8 mouse cellular contexts compared by ENCODE assay signal in the genomic region with DNA sequence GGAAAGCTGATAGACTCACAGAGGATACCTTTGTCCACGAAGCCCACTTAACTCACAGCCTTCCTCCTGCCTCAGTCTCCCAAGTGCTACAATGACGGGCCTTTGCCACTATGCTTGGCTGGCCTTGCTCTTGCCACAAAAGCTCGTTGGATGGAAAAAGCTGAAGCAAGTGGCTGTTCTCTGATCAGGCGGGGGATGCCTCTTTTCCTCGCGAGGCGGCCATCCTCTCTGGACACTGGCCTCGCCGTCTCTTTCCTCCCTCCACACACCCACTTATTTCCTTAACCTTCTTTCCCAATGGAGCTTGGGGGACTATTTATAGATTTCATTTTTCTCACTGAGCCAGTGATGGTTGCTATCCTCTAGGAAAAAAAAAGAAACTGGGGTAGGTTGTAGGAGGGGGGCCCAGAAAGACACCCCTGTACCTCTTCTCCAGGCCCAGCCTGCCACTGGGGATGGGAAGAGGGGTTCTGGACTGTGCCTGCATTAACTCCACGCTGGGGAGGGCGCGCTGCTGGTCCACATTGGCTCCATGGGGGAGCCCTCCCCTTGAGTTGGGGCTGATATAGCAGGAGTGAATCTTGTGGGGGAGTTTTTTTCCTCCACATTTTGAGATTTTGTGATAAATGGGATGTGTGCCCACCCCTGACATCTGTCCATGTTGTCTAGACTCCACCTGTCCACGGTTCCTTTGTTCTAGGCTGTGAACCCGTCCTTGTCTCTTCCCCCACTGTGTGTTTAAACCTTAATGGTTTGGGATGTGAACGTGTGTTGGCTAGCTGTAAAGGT. TPM values are rescaled to one million over a fixed set of nuclear protein-coding genes. Genes with fewer than 3 reads are reported as not detected.
DNase-seq lines count a peak whose midpoint lies in the region; ATAC-seq and TF ChIP-seq lines count a peak whose summit lies in the region.

No protein-coding gene starts in this region.

- no peak overlapping the region for H3ac ChIP-seq in myocyte (ENCODE audit: control insufficient read depth, insufficient read length)

- no peak for TF ChIP-seq CTCF in left cerebral cortex, adult 2 months (IDR thresholded peaks at IDR 0.05)

- H3K4me3 ChIP-seq in left cerebral cortex, adult 2 months = no peak overlapping the region
- no peak overlapping the region for H3K4me3 ChIP-seq in embryonic facial prominence, embryonic 15.5 days (replicated peaks)
- H3K4me3 ChIP-seq in hindbrain, embryonic 16.5 days (ENCODE audit: low read length) = no peak overlapping the region
- H3K4me3 ChIP-seq in myocyte = no peak overlapping the region

- H3K4me2 ChIP-seq in embryonic facial prominence, embryonic 15.5 days (replicated peaks) = no peak overlapping the region
- no peak overlapping the region for H3K4me2 ChIP-seq in hindbrain, embryonic 16.5 days (ENCODE audit: low read length)
- H3K4me2 ChIP-seq in myocyte (ENCODE audit: low read depth) = peak overlapping the region; percentile 13

- peaks cover 95% of the 10 kb centered on the region for H3K4me1 ChIP-seq in embryonic facial prominence, embryonic 15.5 days
- peaks cover 63% of the 10 kb centered on the region for H3K4me1 ChIP-seq in hindbrain, embryonic 16.5 days (ENCODE audit: control insufficient read depth, insufficient read depth, low read depth, low read length)

- TF ChIP-seq POLR2A in myocyte (IDR thresholded peaks at IDR 0.05; ENCODE audit: insufficient read length, low read depth) = peak; percentile 8

- H3K9me3 ChIP-seq in embryonic facial prominence, embryonic 15.5 days (replicated peaks) = no peaks in the 10 kb centered on the region
- H3K9me3 ChIP-seq in hindbrain, embryonic 16.5 days (ENCODE audit: control insufficient read depth, low read length) = no peaks in the 10 kb centered on the region

- peaks cover 54% of the 10 kb centered on the region for H3K36me3 ChIP-seq in embryonic facial prominence, embryonic 15.5 days
- peaks cover 40% of the 10 kb centered on the region for H3K36me3 ChIP-seq in hindbrain, embryonic 16.5 days (ENCODE audit: control insufficient read depth, insufficient read depth, low read length)
- H3K36me3 ChIP-seq in myocyte (ENCODE audit: control insufficient read depth, insufficient read depth) = peaks cover 39% of the 10 kb centered on the region

- H3K27me3 ChIP-seq in embryonic facial prominence, embryonic 15.5 days = no peaks in the 10 kb centered on the region
- no peaks in the 10 kb centered on the region for H3K27me3 ChIP-seq in hindbrain, embryonic 16.5 days (replicated peaks; ENCODE audit: control insufficient read depth, insufficient read depth, low read length)
- H3K27me3 ChIP-seq in myocyte (ENCODE audit: control insufficient read depth, insufficient read depth, insufficient read length) = no peaks in the 10 kb centered on the region

- no peak overlapping the region for H3K9ac ChIP-seq in embryonic facial prominence, embryonic 15.5 days
- peak overlapping the region; percentile 38 for H3K9ac ChIP-seq in hindbrain, embryonic 16.5 days (ENCODE audit: low read depth, low read length)

- WGBS in embryonic facial prominence, embryonic 15.5 days = 58% methylated on average over 15 of the region's 15 CpGs
- WGBS in hindbrain, embryonic 16.5 days = 50% methylated on average over 15 of the region's 15 CpGs

- peaks cover 30% of the 10 kb centered on the region for H3K79me2 ChIP-seq in myocyte (ENCODE audit: control insufficient read depth, insufficient read depth)

- DNase-seq in left cerebral cortex, adult 2 months (ENCODE audit: extremely low spot score in 1 of 2, low spot score in 2 of 2) = no peak
- DNase-seq in left cerebral cortex, postnatal 4 days = no peak
- no peak for DNase-seq in retina, postnatal 1 day
- DNase-seq in left cerebral cortex, adult 11 months (ENCODE audit: low spot score) = no peak

- ATAC-seq in embryonic facial prominence, embryonic 15.5 days (ENCODE audit: insufficient number of reproducible peaks, low FRiP score, low TSS enrichment, low read depth) = no peak
- ATAC-seq in hindbrain, embryonic 16.5 days = no peak
- ATAC-seq in monocyte, adult 5-6 weeks (replicated peaks; ENCODE audit: insufficient number of reproducible peaks, low FRiP score, low TSS enrichment, poor library complexity, severe bottlenecking) = no peak

- intact Hi-C loops in left cerebral cortex, adult 2 months (cut with DNase I) = no loop called here
- intact Hi-C loops in left cerebral cortex, postnatal 4 days (cut with DNase I) = no loop called here

- H3K27ac ChIP-seq in left cerebral cortex, adult 2 months = peak overlapping the region; percentile 97
- peak overlapping the region; percentile 98 for H3K27ac ChIP-seq in embryonic facial prominence, embryonic 15.5 days (replicated peaks)
- peak overlapping the region; percentile 91 for H3K27ac ChIP-seq in hindbrain, embryonic 16.5 days (ENCODE audit: low read depth, low read length)

TF ChIP-seq in myocyte, 11 proteins besides CTCF, POLR2A, EP300 and RAD21:
- TF ChIP-seq MAX (IDR thresholded peaks at IDR 0.05; ENCODE audit: low read depth) (no peak), E2F4 (IDR thresholded peaks at IDR 0.05; ENCODE audit: insufficient read depth) (no peak), MYOG (IDR thresholded peaks at IDR 0.05; ENCODE audit: control insufficient read depth in 1 of 3, insufficient read depth in 1 of 3, insufficient read length in 2 of 3, low read depth in 2 of 3) (peak in 1 of 3 experiments; percentile 3), SRF (IDR thresholded peaks at IDR 0.05; ENCODE audit: control insufficient read depth, insufficient read length, low read depth) (no peak), POLR2AphosphoS2 (IDR thresholded peaks at IDR 0.05; ENCODE audit: insufficient read length, low read depth) (peak; percentile 70), MYOD1 (IDR thresholded peaks at IDR 0.05; ENCODE audit: control insufficient read depth in 1 of 3, insufficient read length in 2 of 3, low read depth in 2 of 3) (peak in 2 of 3 experiments; percentile 24 to 27), REST (IDR thresholded peaks at IDR 0.05; ENCODE audit: insufficient read depth, insufficient read length) (no peak)

RNA-seq across cellular contexts. Expression of a gene that starts 8.4 kb away (rescaled TPM):
- 10 to 100 TPM; 75.8 to 93.0 TPM for total RNA-seq in left cerebral cortex, adult 2 months (2021)
- total RNA-seq in left cerebral cortex, postnatal 4 days (2021) = 100 to 1,000 TPM; 211 to 228 TPM
- polyA plus RNA-seq in embryonic facial prominence, embryonic 15.5 days (2015; fragmentation: Nextera tagmentation; extraction: Ambion mirVana) = 102 and 116 TPM in 2 replicates
- 288 and 311 TPM in 2 replicates for polyA plus RNA-seq in hindbrain, embryonic 16.5 days (2015; fragmentation: Nextera tagmentation; extraction: Ambion mirVana)
- 54.2 TPM for polyA plus RNA-seq in myocyte (2012; fragmentation: generic; extraction: Trizol)
- total RNA-seq in monocyte, adult 5-6 weeks (2017) = 137 to 163 TPM (median 145 TPM) in 3 replicates

RNA-seq across cellular contexts. Expression of a gene that starts 9.3 kb away (rescaled TPM):
- total RNA-seq in left cerebral cortex, adult 2 months (2021) = 100 to 1,000 TPM in 1 of 2 experiments, 10 to 100 TPM in 1; 80.7 to 127 TPM
- 100 to 1,000 TPM; 158 to 163 TPM for total RNA-seq in left cerebral cortex, postnatal 4 days (2021)
- 18.3 and 20.4 TPM in 2 replicates for polyA plus RNA-seq in embryonic facial prominence, embryonic 15.5 days (2015; fragmentation: Nextera tagmentation; extraction: Ambion mirVana)
- polyA plus RNA-seq in hindbrain, embryonic 16.5 days (2015; fragmentation: Nextera tagmentation; extraction: Ambion mirVana) = 16.0 and 16.1 TPM in 2 replicates
- polyA plus RNA-seq in myocyte (2012; fragmentation: generic; extraction: Trizol) = 131 TPM
- total RNA-seq in monocyte, adult 5-6 weeks (2017) = 27.3 to 65.5 TPM (median 29.9 TPM) in 3 replicates

RNA-seq across cellular contexts. Expression of a gene that starts 15.4 kb away (rescaled TPM):
- total RNA-seq in left cerebral cortex, adult 2 months (2021) = 1 to 10 TPM; 6.0 to 8.1 TPM
- total RNA-seq in left cerebral cortex, postnatal 4 days (2021) = 1 to 10 TPM; 6.0 to 6.1 TPM
- polyA plus RNA-seq in embryonic facial prominence, embryonic 15.5 days (2015; fragmentation: Nextera tagmentation; extraction: Ambion mirVana) = 12.0 and 13.6 TPM in 2 replicates
- polyA plus RNA-seq in hindbrain, embryonic 16.5 days (2015; fragmentation: Nextera tagmentation; extraction: Ambion mirVana) = 9.4 and 10.1 TPM in 2 replicates
- polyA plus RNA-seq in myocyte (2012; fragmentation: generic; extraction: Trizol) = 23.5 TPM
- 16.2 to 29.1 TPM (median 18.0 TPM) in 3 replicates for total RNA-seq in monocyte, adult 5-6 weeks (2017)

RNA-seq across cellular contexts. Expression of a gene that starts 16.7 kb away (rescaled TPM):
- 100 to 1,000 TPM; 431 to 456 TPM for total RNA-seq in left cerebral cortex, adult 2 months (2021)
- total RNA-seq in left cerebral cortex, postnatal 4 days (2021) = 100 to 1,000 TPM; 299 to 316 TPM
- 9.3 and 10.9 TPM in 2 replicates for polyA plus RNA-seq in embryonic facial prominence, embryonic 15.5 days (2015; fragmentation: Nextera tagmentation; extraction: Ambion mirVana)
- polyA plus RNA-seq in hindbrain, embryonic 16.5 days (2015; fragmentation: Nextera tagmentation; extraction: Ambion mirVana) = 98.8 and 130 TPM in 2 replicates
- polyA plus RNA-seq in myocyte (2012; fragmentation: generic; extraction: Trizol) = 10.0 TPM
- total RNA-seq in monocyte, adult 5-6 weeks (2017) = 0.29 to 5.8 TPM (median 4.1 TPM) in 3 replicates

RNA-seq across cellular contexts. Expression of a gene that starts 18.9 kb away (rescaled TPM):
- total RNA-seq in left cerebral cortex, adult 2 months (2021) = 100 to 1,000 TPM; 356 to 366 TPM
- 100 to 1,000 TPM; 247 to 270 TPM for total RNA-seq in left cerebral cortex, postnatal 4 days (2021)
- polyA plus RNA-seq in embryonic facial prominence, embryonic 15.5 days (2015; fragmentation: Nextera tagmentation; extraction: Ambion mirVana) = 516 and 519 TPM in 2 replicates
- 554 and 581 TPM in 2 replicates for polyA plus RNA-seq in hindbrain, embryonic 16.5 days (2015; fragmentation: Nextera tagmentation; extraction: Ambion mirVana)
- polyA plus RNA-seq in myocyte (2012; fragmentation: generic; extraction: Trizol) = 1,163 TPM
- 26.1 to 49.8 TPM (median 29.5 TPM) in 3 replicates for total RNA-seq in monocyte, adult 5-6 weeks (2017)
